Mouse (Mus musculus): ENCODE results near the gene Tceal3. TPM values are rescaled to one million over a fixed set of nuclear protein-coding genes. Genes with fewer than 3 reads are reported as not detected.
A peak's percentile ranks its signal among the peaks of the same experiment; 100 is the strongest.
"Not testable (repeated sequence)": the region's sequence is repeated elsewhere in the genome, so short reads cannot be mapped to it uniquely, and the experiment has no call there.

The Tceal3 gene
- total RNA-seq (2014; rRNA removed) (47.3 and 49.8 TPM in 2 replicates), polyA plus RNA-seq (2015; fragmentation: Nextera tagmentation; extraction: Ambion mirVana) (78.4 and 81.2 TPM in 2 replicates)

DNA sequence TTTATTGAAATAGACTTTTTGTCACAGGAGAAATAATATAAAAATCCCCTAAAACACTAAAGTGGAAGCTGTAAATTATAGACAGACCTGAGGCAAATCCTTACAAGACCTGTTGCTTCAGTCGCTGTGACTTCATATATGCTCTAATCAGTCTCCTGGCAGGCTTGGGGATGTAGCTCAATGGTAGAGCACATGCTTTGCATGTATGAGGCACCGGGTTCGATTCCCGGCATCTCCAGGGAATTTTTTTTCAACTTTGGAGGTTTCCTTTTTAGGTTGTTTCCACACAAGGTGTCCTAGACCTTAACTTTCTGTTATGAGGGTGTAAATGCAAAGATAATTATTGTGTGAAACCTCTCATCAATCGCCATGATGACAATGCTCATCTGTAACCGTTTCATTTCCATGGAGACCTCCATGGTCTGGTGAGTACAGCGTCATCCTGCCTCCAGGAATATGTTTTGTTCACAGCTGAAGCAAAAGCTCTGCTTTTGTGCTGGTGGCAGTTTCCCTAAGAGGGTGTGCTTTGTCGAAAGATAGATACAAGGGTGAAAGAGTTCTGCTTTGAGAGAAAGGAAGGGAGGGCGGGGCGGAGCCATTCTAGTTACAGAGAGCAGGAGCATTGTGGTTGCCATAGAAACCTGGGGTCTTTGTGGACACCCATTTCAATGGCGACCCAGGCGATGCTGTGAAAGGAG is at the start of gene Tceal3:
Tceal3 (plus strand) TSS at position 644 of the 698 bp plus-strand sequence.
- TF ChIP-seq CTCF (IDR thresholded peaks at IDR 0.05; ENCODE audit: low read depth): no peak
- Histone ChIP-seq H3K27ac (ENCODE audit: low read depth, low read length) (peak within 1 kb of the TSS; percentile 88), H3K9me3 (ENCODE audit: low read length) (no peaks in the 10 kb centered on the region), H3K4me3 (ENCODE audit: low read depth, low read length) (peak within 1 kb of the TSS; percentile 42), H3K4me1 (ENCODE audit: insufficient read depth) (no peaks in the 10 kb centered on the region), H3K9ac (peak within 1 kb of the TSS; percentile 65), H3K27me3 (ENCODE audit: insufficient read depth, low read length) (no peaks in the 10 kb centered on the region), H3K4me2 (ENCODE audit: low read depth) (peak within 1 kb of the TSS; percentile 42), H3K36me3 (ENCODE audit: insufficient read depth) (no peaks in the 10 kb centered on the region)
- 37% methylated on average over 12 of the region's 12 CpGs for WGBS
- peak; percentile 97 for ATAC-seq
- DNase-seq: peak; percentile 90

DNA sequence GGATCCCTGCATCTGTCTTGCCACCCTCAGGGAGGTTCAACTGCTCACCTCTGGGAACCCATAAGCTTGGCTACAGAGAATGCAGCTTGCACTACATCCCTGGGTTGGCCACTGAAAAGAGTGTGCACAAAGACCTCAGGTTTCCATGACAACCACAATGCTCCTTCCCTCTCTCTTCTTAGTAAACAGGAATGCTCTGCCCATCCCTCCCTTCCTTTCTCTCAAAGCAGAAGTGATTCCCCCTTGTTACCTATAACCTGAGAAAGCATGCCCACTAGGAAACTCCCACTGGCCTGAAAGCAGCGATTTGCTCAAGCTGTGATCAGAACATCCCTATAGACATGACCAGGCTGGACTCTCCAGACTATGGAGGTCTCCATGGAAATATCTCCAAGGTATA is 46.7 kb upstream of the Tceal3 start, which contains the start of gene Kir3dl2:
Kir3dl2 (minus strand) TSS at position 101 of the 400 bp plus-strand sequence.
- 66% methylated on average over 1 of the region's 1 CpGs for WGBS
- not testable (repeated sequence) for H3K4me2 ChIP-seq (ENCODE audit: low read depth); H3K9me3 ChIP-seq (ENCODE audit: low read length); H3K27ac ChIP-seq (ENCODE audit: low read depth, low read length); H3K27me3 ChIP-seq (ENCODE audit: insufficient read depth, low read length); H3K9ac ChIP-seq; H3K4me1 ChIP-seq (ENCODE audit: insufficient read depth); H3K36me3 ChIP-seq (ENCODE audit: insufficient read depth); H3K4me3 ChIP-seq (ENCODE audit: low read depth, low read length)
- DNase-seq (peak; percentile 1), ATAC-seq (peak; percentile 51; the same call in 1 of the 2 replicates)

DNA sequence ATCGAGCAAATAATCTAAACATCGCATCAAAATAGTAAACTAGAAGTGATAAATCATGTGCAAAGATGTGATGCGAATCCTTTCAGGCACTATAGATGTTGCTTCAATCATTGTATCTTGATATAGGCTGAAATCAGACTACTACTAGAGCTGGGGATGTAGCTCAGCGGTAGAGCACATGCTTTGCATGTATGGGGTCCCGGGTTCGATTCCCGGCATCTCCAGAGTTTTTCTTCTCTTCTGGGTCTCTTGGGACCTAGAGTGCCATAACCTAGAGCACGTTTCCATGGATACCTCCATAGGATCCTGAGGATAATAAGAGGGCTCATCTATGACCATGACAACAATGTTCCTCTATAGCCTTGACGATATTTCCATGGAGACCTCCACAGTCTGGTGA is 21.5 kb upstream of the Tceal3 start:
- not testable (repeated sequence) for H3K4me3 ChIP-seq (ENCODE audit: low read depth, low read length); ATAC-seq; H3K27ac ChIP-seq (ENCODE audit: low read depth, low read length); H3K4me2 ChIP-seq (ENCODE audit: low read depth); DNase-seq; H3K4me1 ChIP-seq (ENCODE audit: insufficient read depth); H3K36me3 ChIP-seq (ENCODE audit: insufficient read depth); H3K9ac ChIP-seq; H3K27me3 ChIP-seq (ENCODE audit: insufficient read depth, low read length); H3K9me3 ChIP-seq (ENCODE audit: low read length)
- 92% methylated on average over 9 of the region's 9 CpGs for WGBS

DNA sequence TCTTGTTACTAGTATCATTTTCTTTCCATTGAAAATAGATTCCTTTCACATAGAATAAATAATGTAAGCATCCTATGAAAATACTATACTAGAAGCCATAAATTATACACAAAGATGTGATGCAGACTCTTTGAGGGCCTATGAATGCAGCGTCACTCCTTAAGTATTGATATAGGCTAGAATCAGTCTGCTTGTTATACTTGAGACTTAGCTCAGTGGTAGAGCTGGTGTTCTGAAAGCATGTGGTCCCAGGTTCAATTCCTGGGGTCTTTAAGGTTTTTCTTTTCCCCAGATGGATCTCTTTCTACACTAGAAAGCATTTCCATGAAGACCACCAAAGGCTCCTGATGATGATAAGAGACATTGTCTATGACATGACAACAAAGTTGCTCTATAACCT is 6.0 kb upstream of the Tceal3 start:
- no peaks in the 10 kb centered on the region for H3K27me3 ChIP-seq (ENCODE audit: insufficient read depth, low read length)
- ATAC-seq (no peak), DNase-seq (peak; percentile 14)
- H3K4me3 ChIP-seq (ENCODE audit: low read depth, low read length): no peak overlapping the region
- no peak overlapping the region for H3K4me2 ChIP-seq (ENCODE audit: low read depth)
- 85% methylated on average over 1 of the region's 1 CpGs for WGBS
- no peak overlapping the region for H3K9ac ChIP-seq
- no peaks in the 10 kb centered on the region for H3K36me3 ChIP-seq (ENCODE audit: insufficient read depth)
- H3K27ac ChIP-seq (ENCODE audit: low read depth, low read length): no peak overlapping the region
- H3K9me3 ChIP-seq (ENCODE audit: low read length): no peaks in the 10 kb centered on the region
- no peaks in the 10 kb centered on the region for H3K4me1 ChIP-seq (ENCODE audit: insufficient read depth)
- TF ChIP-seq CTCF (IDR thresholded peaks at IDR 0.05; ENCODE audit: low read depth): no peak

DNA sequence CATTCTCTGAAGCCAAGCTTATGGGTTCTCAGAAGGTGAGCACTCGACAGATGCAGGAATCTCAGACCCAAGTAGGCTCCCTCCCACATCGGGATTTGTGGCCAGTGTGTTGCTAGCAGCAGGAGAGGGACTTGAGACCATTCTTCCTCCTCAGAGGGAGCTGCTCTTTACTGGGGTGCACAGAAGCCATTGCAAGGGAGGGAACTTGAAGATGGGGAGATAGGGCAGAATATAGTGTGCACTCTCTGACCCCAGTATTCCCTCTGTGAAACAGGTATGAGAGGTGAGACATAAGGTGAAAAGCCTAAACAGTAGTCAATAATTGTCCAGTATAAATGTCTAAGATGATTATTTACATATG is 235 bp downstream of the Tceal3 start:
- Histone ChIP-seq H3K27me3 (ENCODE audit: insufficient read depth, low read length) (no peaks in the 10 kb centered on the region), H3K4me2 (ENCODE audit: low read depth) (peak overlapping the region; percentile 42), H3K9ac (peak overlapping the region; percentile 65), H3K4me3 (ENCODE audit: low read depth, low read length) (peak overlapping the region; percentile 42), H3K36me3 (ENCODE audit: insufficient read depth) (no peaks in the 10 kb centered on the region), H3K9me3 (ENCODE audit: low read length) (no peaks in the 10 kb centered on the region), H3K4me1 (ENCODE audit: insufficient read depth) (no peaks in the 10 kb centered on the region), H3K27ac (ENCODE audit: low read depth, low read length) (peak overlapping the region; percentile 88)
- TF ChIP-seq CTCF (IDR thresholded peaks at IDR 0.05; ENCODE audit: low read depth): no peak
- ATAC-seq (peak; percentile 69), DNase-seq (no peak)
- 40% methylated on average over 2 of the region's 2 CpGs for WGBS

DNA sequence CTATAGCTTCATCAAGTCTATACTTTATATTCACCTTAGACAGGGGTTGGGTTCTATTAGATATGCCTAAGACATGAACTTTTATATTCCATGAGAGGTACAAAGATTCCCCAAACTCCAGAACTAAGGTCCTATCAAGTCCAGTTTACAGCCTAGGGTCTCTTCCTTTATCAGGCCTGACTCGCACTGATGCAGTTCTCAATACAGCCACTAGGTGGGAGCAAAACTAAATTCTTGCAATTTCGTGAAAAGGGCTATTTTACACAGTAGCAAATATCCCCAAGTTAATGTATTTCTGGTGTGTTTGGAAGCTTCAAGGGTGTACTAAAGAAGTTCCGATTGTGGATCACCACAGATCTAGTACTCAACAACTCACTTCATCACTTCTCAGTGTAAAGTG is 8.8 kb downstream of the Tceal3 start:
- H3K36me3 ChIP-seq (ENCODE audit: insufficient read depth): no peaks in the 10 kb centered on the region
- H3K9me3 ChIP-seq (ENCODE audit: low read length): no peaks in the 10 kb centered on the region
- 14% methylated on average over 3 of the region's 3 CpGs for WGBS
- H3K9ac ChIP-seq: no peak overlapping the region
- ATAC-seq (peak; percentile 73), DNase-seq (peak; percentile 74)
- H3K27me3 ChIP-seq (ENCODE audit: insufficient read depth, low read length): no peaks in the 10 kb centered on the region
- TF ChIP-seq CTCF (IDR thresholded peaks at IDR 0.05; ENCODE audit: low read depth): peak; percentile 74
- no peak overlapping the region for H3K4me2 ChIP-seq (ENCODE audit: low read depth)
- no peak overlapping the region for H3K4me3 ChIP-seq (ENCODE audit: low read depth, low read length)
- no peaks in the 10 kb centered on the region for H3K4me1 ChIP-seq (ENCODE audit: insufficient read depth)
- no peak overlapping the region for H3K27ac ChIP-seq (ENCODE audit: low read depth, low read length)

DNA sequence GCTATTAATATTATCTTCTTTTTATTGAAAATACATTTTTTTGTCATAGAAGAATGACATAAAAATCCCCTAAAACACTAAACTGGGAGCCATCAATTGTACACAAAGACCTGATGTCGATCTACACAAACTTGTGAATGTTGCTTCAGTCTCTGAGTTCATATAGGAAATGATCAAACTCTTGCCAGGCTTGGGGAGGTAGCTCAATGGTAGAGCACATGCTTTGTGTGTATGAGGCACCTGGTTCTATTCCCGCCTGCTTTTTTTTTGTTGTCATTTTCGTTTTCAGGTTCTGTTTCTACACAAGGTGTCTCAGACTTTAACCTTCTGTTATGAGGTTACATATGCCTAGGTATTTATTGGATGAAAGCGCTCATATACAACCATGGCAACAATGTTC is 16.3 kb downstream of the Tceal3 start:
- Histone ChIP-seq H3K27ac (ENCODE audit: low read depth, low read length) (no peak overlapping the region), H3K4me3 (ENCODE audit: low read depth, low read length) (no peak overlapping the region), H3K36me3 (ENCODE audit: insufficient read depth) (no peaks in the 10 kb centered on the region), H3K9me3 (ENCODE audit: low read length) (no peaks in the 10 kb centered on the region), H3K4me2 (ENCODE audit: low read depth) (no peak overlapping the region), H3K27me3 (ENCODE audit: insufficient read depth, low read length) (no peaks in the 10 kb centered on the region), H3K9ac (no peak overlapping the region), H3K4me1 (ENCODE audit: insufficient read depth) (no peaks in the 10 kb centered on the region)
- 81% methylated on average over 4 of the region's 4 CpGs for WGBS
- TF ChIP-seq CTCF (IDR thresholded peaks at IDR 0.05; ENCODE audit: low read depth): no peak
- ATAC-seq: no peak
- no peak for DNase-seq
